Mouse (Mus musculus) megakaryocyte, adult 5-6 weeks (primary cell): Measurements from ENCODE around the gene Pgrmc1. TPM values are rescaled to one million over a fixed set of nuclear protein-coding genes. Genes with fewer than 3 reads are reported as not detected.
"Not testable (repeated sequence)": the region's sequence is repeated elsewhere in the genome, so short reads cannot be mapped to it uniquely, and the experiment has no call there.

Source experiments
- ATAC-seq: 2 replicates; pipeline ENCODE4 v1.8.0; 2016; ENCODE audit warnings: mild to moderate bottlenecking, inconsistent platforms; ENCODE audit not compliant: poor library complexity, severe bottlenecking
- total RNA-seq, 2 experiments: library from RNA; stranded (forward) in 1 of 2; stranded (reverse) in 1 of 2; fragments of 153-499, 151-499 nt in 1 of 2; fragments of 221-1000, 200-1000 nt in 1 of 2; gene quantifications; 2 replicates each; pipeline versions ENCODE4 v1.2.3 to v1.2.4; 2015 to 2017

Gene Pgrmc1
- 40.1 and 45.5 TPM in 2 replicates for total RNA-seq (2015)
- 29.4 and 47.8 TPM in 2 replicates for total RNA-seq (2017)

DNA sequence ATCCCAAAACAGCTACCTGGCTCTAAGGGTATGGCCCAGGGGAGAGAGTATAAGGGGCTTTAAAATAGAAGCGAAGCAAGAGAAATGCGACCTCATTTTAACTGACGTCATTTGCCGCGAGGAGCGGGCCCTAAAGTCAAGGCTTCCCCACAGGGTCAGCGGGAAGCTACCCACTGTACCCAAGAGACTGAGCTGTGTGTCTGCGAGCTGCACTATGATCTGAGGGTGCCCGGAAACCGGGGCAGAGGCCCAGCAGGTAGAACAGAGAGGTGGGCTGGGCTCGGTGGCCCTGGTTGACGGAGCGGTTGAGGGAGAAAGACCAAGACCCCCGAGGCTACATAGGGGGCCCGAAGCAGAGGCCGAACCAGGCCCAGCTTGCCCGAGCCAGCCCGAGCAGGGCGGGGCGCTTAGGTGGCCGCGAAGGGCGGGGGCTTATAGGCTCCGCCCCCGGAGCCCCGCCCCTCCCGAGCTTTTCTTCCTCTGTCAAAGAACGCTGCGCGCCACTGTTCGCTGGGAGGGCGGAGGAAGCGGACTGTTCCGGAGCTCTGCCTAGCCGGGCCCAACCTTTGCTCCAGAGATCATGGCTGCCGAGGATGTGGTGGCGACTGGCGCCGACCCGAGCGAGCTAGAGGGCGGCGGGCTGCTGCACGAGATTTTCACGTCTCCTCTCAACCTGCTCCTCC, at the start of gene Pgrmc1:
Pgrmc1 (plus strand) TSS at position 500 of the 683 bp plus-strand sequence.
- peak; percentile 94 for ATAC-seq

DNA sequence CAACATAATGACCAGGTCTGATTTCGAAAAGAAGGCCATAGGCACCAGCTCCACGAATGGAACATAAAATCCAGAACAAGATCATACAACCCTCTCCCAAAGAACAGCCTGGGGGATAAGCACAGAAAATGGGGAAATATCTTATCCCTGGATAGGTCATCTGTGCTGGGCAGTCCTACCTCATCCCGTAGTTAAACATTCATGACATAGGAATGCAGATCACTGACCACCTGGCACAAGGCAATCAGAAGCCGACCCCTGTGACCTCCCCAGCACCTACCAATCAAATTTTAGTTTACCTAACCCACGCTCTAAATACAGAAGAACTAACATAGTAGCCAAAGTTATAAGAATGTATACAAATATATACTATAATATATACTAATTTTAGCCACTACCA, 49.2 kb upstream of the Pgrmc1 start:
- ATAC-seq = no peak

DNA sequence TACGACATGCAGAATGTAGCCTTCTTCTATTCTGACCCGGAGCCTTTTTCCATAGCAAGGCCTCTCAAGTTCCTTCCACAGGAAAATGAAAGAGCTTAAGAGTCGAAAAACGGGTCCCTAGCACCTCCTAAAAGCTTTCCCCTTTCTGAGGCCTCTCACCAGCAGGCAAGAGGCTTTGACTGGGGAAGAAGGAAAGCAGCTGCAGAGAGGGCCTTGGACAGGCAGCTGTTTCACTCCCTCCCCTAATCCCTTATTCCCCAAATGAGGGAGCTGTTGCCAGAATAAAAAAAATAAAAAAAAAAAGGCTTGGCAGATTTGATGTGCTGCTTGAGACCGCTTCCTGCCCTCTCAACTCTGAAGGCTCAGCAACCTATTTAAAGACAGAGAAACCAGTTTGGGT, 47.1 kb upstream of the Pgrmc1 start:
- no peak for ATAC-seq

DNA sequence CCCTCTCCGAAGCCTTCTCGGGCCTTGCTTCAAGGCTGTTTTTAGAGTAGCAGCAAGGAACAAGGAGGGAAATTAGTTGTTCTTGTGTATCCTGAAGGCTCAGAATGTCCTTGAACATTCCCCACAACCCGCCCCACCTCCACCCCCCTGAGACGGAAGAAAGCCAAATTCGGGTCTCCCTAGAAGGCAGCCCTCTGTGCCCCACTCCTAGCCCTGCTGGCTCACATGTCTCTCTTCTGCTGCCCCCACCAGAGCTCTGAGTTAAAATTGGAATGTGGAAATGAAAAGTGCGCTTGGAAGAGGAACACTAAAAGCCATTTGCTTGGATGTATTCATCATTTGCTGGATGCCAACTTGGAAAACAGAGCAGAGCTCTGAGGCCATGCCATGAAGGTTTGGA, 46.7 kb upstream of the Pgrmc1 start:
- ATAC-seq = no peak

DNA sequence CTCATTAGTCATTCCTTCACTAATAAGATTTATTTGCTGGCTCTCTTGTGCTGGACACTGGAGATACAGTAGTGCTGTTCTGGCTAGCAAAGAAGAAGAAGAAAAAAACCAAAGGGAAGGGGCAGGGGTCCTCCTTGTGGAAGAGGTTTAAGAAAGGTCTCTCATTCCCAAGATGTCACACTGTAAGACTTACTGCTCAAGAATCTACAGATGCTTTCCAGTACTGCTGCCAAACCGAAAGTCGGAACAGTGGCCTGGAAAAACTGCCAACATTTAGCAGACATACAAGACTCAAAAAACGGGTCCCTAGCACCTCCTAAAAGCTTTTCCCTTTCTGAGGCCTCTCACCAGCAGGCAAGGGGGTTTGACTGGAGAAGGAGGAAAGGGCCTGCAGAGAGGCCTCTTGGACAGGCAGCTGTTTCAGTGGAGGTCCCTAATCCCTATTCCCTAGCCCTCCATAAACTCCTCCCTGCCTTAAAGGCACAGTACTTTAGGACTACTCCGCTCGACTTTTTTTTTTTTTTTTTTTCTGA, 45.9 kb upstream of the Pgrmc1 start:
- no peak for ATAC-seq

DNA sequence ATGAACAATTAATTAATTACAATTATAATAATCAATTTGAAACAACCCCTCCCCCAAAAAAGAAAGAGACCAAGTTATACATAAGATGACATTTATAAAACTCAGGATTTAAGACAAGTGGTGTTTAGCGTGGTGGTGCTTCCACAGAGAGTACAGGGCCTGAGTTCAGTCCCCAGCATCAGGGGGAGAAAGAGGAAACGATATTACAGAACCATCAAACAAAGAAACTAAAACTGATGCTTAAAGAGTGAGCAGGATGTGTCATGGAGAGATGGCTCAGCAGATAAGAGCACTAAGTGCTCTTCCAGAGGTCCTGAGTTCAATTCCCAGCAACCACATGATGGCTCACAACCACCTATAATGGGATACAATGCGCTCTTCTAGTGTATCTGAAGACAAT, 45.3 kb upstream of the Pgrmc1 start:
- ATAC-seq = no peak

DNA sequence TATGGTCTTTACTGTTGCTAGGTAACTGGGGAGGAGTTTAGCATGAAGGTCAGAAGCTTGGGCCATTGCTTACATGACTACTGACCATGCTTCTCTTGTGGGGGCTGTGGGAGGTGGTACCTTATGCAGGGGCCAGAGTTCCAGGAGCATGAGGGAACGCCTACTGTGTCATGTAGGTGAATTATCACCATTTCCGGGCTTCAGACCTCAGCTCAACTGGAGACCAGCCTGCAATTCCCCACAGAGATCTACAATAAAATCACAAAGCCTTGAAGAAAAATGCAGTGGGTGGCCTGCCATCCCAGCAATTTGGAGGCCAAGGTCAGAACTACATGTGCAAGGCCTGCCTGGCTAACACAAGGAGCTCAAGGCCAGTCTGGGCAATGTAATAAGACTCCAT, 42.8 kb upstream of the Pgrmc1 start:
- ATAC-seq = not testable (repeated sequence)

DNA sequence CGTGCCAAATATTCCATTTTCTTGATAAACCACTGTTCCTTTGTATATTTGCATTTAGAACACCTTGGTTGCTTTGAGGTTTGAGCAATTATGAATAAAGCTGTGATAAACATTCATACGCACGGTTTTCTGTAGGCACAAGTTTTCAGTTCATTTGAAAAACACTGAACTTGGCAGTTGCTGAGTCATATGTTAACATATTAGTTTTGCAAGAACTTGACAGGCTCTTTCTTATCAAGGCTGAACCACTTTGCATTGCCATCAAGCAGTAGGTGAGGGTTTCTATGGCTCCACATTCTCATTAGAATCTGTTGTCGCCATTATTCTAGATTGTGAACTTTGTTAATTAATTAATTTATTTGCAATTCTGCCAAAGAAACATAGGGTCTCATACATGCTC, 37.8 kb upstream of the Pgrmc1 start:
- ATAC-seq = no peak

DNA sequence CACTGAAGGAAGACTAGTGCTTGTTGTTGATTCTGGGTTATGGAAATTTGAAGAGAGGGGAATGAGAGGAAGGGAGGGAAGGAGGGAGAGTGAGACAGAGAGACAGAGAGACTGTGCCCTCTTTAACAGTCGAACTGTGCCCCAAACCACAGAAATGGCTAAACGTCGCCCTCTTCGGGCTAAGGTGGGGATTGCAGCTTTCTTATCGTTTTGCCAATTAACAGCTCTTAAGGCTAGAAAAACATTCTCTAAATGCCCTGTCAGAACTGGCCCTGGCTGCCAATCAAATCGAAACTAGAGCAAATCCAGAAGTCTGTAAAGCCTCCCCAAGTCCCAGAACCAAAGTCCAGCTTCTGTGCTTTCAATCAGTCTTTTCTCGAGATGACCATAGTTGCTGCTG, 36.4 kb upstream of the Pgrmc1 start:
- ATAC-seq = peak; percentile 54; the same call in 1 of the 2 replicates

DNA sequence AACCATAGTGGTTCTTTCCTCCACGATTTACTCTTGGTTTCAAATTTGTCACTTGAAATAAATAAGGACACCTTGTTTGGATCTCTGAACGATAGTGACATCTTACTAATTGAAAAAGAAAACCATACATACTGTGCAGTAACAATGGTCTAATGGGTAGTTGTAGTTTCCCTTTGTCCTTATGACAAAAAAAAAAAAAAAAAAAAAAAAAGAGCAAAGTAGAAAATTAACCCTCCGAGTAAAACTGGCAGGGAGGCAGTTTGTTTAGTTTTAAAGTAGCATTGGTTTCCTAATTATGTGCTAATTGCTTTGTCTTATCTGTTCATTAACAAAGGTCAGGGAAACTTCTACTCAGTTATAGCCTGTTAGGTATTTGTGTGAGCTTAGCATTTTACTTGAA, 35.9 kb upstream of the Pgrmc1 start:
- ATAC-seq = no peak

DNA sequence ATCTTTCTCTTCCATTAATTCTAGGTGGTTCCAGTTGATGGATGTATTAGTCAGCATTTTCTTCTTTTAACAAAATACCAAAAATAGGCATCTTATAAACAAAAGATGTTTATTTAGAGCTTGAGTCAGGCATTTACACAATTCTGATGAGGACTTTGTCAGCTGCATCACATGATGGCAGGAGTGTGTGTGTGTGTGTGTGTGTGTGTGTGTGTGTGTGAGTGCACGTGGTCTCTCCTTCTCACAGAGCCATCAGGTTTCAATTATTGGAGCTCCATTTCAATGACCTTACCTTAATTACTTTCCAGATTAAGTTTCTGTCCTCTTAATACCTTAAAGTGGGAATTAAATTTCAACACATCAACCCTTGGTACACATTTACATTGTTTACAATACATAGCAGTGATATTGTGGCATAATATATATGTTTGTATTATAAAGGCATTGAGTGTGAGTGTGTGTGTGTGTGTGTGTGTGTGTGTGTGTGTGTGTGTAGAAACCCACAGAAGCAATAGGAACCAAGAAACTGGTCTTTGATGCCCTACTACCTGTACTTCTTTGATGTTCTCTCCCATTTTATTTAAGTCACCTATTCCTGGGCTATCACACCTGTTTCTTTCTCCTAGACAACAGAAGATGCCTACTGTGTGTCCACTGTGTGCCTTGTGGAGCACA, 11.2 kb upstream of the Pgrmc1 start:
- ATAC-seq = no peak

DNA sequence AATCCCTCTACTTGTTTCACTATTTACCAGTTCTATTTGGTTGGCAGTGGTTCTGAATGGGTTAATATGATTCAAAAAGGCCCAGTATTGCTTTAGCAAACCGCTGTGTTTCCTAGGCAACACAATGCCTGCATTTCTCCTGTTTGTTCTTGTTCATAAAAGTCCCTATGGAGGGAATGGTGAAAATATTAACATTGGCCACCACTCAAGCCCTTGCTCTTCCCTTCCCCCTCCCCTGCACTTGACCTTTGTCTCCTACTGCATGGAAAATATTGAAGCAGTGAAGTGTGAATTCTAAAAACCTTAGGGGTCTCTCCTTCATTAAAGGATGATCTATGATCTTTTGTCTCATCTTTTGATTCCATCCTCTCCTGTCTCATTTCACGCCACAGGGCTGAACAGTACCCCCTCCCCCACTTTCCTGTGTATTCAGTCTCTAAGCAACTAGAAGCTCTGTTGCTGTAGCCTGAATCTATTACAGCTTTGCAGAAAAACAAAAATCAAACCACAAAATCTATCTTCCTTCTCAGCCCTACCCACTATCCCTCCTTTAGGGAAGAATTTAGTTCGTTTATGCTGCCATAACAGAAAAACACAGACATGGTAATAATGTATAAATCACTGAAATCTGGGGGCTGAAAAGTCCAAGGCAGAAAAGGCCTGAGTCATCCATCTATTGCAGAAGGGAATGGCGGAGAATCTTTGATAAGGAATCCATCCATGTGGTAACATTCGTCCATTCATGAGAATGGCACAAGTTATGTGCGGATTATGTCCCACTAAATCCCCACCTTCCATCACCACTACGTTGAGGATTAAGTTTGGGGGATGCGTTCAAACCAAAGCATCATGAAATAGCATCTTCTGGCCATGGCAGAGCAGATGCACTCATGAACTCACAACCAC, 10.4 kb upstream of the Pgrmc1 start:
- ATAC-seq = no peak

DNA sequence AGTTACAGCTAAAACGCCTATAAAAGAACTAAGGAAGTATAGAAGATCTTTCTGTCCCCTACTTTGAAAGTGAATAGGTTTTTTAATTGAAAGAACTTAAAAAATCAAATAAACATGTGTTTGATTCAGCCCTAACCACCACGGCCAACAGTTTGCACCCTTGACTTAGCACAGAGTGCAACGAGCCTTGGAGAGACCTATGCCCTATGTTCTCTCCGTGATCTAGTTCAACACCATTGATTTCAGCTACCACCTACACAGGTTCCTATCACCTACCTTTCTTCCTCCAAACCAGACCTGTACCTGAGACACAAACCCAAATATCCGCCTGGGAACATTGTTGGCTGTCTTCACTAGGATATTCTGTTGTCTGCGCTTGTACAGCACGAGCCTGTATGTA, 7.7 kb upstream of the Pgrmc1 start:
- ATAC-seq = no peak

DNA sequence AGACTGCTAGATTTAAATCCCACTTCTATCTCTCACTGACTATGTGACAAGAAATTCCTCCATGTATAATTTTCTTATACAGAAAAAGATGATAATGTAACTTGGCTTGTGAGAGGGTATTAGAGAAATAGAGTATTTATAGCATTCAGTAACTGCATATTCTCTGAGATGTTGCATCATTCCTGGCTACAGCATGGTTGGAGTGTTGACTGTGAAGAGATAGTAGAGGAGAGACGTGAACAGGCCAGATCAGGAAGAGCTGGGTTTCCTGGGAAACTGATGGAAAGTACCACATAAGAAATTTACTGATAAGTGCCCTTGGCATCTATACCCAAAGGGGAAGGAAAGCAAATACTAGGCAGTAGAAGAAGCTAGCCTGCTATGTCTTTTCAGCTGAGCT, 6.9 kb upstream of the Pgrmc1 start:
- no peak for ATAC-seq

DNA sequence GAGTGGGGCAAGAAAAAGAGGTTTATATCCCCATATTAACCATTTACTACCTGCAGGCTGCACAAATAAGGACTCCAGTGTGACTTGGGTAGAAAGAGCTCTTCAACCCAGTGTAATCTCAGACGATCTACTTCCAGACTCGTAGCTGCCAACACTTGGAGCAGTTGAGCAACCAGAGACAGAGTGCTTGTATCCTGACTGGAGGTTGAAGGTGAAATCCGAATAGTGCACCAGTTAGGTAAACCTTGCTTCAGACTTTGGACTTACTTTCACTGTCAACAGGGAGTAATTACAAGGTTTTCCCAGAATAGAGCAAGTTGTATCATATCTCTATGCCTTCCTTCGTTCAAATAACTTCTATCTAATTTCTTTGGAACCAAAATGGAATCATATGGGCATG, 6.5 kb upstream of the Pgrmc1 start:
- ATAC-seq = no peak

DNA sequence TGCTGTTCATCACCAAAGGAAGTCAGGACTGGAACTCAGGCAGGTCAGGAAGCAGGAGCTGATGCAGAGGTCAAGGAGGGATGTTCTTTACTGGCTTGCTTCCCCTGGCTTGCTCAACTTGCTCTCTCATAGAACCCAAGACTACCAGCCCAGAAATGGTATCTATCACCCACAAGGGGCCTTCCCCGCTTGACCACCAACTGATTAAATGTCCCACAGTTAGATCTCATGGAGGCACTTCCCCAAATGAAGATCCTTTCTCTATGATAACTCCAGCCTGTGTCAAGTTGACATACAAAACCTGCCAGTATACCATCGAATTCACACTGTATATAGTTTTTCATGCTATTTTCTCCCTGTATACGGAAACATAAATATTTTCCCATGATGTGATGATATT, 2.8 kb upstream of the Pgrmc1 start:
- ATAC-seq = no peak

DNA sequence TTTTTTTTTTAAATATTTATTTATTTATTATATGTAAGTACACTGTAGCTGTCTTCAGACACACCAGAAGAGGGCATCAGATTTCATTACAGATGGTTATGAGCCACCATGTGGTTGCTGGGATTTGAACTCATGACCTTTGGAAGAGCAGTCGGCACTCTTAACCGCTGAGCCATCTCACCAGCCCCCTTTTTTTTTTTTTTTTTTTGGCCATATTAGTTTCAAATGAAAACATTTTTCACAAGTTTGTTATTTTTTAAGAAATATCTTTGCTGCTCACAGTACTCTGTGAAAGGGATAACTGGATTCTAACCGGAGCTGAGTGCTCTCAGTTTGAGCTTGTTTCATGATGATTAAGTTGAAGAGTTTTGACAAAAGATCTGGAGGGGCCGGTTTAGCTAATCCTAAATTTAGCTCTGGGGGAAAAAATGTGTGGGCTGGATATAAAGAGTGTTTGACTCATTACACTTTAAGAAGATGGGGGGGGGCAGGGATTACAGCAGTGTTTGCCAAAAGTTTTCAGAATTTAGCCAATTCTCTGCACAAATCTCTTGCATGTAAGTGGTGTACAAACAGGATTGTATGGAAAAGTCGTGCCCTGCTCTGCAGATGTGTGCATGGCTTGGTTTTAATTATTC, 1.4 kb upstream of the Pgrmc1 start:
- not testable (repeated sequence) for ATAC-seq

DNA sequence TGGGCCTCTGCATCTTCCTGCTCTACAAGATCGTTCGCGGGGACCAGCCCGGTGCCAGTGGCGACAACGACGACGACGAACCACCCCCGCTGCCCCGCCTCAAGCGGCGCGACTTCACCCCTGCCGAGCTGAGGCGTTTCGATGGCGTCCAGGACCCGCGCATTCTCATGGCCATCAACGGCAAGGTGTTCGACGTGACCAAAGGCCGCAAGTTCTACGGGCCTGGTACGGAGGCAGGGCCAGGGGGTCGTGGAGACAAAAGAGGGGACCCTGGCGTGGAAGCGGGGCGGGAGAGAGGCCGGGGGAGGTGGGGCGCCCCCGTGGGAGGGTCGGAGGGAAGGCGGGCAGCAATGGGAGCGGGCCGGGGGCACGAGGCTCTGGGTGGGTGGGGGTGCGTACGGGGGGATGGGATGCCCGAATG, 394 bp downstream of the Pgrmc1 start:
- ATAC-seq = peak; percentile 6; the same call in 1 of the 2 replicates

DNA sequence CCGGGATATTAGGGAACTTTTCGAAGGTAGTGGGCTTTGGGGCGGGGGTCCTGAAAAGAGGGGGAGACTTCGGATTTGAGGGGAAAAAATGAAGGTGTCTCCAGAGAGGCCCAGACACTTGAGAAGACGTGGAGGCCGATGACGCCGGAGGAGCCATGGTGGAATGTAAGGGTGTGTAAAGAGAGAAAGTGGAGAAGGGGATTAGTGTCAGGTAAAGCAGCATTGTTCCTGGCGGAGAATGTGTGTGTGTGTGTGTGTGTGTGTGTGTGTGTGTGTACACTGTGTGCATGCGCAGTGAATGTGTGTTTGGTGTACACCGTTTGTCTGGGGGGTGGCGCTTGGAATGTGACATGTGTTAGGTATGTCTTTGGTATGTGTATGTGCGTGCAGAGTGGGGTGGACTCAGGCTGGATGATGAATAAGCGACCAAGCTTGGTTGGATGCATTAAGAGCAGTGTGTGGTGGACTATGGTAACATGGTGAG, 897 bp downstream of the Pgrmc1 start:
- no peak for ATAC-seq

DNA sequence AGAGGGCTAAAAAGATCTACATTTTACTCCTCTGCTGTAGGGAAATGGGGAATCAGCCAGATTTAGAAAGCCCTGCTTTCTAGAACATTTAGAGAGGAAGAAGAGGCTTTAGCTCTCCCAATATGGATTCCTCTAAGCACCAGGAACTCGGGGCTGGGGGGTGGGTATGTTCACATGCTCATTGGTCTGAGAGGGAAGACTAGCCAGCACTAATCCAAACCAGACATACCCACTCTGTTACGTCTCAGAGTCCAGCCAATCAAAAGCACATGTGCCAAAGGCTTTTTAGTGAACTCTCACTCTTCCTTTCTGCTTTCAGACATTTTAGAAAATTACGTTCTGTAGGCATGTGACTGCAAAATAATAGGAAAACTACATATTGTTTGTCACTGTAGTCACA, 1.6 kb downstream of the Pgrmc1 start:
- ATAC-seq = no peak

DNA sequence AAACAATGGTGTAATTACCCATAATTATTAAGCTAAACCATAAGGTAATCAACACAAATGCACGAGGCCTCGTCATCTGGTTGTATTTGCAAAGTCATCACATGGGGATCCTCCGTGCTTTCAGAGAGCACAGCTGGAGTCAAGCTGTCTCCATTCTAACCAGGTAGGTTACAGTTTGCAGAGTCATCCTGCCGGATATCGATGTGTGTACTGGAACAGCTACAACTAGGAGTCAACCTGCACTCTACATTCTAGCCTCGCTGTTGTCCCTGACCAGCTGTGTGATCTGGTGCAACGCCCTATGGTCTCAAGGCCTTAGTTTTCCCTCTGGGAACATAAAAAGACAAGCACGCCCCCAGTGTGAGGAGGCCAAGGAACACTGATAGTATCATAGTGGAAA, 2.1 kb downstream of the Pgrmc1 start:
- ATAC-seq = no peak
